Mouse (Mus musculus): Measurements from ENCODE around the gene Ascc3.

The Ascc3 gene

DNA sequence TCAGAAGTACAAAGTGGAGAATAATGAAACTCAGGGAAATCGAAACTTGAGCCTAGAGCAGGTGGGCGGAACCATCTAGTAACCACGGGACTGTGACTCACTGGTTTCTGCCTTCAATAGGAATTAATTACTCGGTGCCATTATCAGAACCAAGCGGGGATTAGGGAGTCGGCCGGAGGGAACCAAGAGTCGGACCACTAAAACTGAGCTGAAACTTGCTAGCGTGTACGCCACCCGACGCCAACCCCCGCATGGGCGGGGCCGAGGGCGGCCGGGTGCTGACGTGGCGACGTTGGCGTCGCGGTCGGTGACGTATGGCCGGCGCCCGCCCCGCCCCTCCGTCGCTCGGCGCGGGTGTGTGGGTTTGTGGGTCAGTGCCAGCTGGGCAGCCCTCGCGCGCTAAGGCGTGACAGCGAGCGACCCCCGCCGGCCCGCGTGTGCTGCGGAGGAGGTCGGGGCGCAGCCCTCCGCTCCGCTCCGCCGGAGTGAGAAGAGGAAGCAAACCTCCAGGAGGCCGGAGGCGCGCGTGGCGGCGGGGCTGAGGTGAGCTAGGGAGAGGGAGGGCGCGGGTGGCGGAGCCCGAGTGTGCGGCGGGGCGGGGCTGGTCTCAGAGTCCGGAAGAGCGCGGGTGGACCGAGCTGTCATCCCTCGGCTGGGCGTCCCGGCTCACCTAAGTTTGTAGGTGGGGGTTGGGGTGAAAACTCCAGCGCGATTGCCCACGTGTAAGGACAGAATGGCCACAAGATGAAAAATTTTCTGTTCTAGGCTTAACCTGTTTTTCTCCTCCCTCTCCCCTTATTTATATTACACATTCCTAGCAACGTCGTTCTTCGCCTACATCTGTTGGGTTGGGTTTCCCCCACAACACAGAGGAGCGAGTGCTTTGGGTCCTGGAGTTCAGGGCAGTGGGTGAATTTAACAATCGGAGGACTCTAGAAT lies at the start of gene Ascc3:
Gene Ascc3 (plus strand): TSS at position 315 of the 939 bp plus-strand sequence.
- DNase-seq (ENCODE audit: low spot score): peak; percentile 89

DNA sequence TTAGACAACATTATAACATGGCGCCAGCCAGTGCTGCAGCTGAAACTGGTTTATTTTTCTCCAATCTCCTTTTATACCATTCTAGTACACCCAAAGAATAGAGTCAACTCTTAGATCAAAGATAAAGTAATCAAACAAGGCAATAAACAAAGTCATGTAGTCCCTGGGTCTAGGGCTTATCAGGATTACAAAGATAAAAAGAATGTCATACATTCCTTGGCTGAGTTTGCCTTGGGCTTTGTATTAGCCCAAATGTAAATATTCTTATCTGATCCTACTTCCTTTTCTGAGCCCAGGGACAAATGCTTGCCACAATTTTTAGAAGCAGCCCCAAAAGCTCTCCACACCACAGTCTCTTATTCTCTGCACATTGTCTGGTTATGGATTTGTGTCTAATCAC lies 7.7 kb upstream of the Ascc3 start:
- DNase-seq (ENCODE audit: low spot score): no peak

DNA sequence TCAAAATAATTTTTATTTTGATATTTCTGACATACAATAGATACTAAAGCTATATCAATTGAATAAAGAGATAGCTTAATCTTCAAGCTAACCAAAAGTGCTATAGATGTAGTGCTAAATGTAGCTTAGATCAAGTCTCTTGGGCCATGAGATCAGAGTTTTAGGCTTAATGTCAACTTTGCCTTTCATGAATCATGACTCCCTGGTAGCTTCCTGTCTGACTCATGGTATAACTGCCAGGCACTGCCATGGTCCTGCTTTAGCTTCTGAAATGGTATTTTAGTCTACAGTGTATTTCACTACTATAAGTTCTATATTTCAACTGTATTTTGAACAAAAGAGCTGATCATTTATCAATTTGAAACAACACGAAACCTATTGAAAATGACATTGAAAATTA lies 5.9 kb upstream of the Ascc3 start:
- DNase-seq (ENCODE audit: low spot score): no peak

DNA sequence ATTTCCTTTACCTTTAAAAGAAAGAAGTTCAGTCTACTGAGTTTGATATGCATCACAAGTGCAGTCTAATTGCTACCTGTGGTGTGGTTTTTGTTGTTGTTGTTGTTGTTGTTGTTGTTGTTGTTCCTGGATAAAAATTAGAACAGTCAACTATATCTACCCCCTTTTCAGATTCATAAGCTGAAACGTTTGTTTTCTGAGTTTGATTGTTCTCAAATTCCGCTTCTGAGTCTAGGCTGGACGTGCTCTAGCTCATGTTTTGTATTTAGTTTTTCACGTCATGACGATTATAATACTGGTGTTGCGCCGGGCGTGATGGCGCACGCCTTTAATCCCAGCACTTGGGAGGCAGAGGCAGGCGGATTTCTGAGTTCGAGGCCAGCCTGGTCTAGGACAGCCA lies 902 bp downstream of the Ascc3 start:
- DNase-seq (ENCODE audit: low spot score): no peak

DNA sequence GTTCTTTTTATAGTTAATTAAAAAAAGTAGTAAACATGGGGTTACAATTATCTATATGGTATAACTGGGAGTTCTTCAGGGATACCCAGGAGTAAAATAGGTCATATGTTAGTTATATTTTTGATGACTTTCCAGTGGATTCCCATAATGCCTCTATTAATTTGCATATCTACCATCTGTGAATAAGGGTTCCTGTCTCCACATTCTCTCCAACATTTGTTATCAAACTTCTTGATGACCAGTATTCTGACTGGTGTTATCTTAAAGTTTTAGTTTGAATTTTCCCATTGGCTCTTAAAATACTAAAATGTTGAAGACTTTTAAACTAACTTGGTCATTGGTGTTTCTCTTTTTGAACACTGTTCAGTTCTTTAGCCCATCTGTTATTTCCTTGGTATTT lies 2.9 kb downstream of the Ascc3 start:
- no peak for DNase-seq (ENCODE audit: low spot score)

DNA sequence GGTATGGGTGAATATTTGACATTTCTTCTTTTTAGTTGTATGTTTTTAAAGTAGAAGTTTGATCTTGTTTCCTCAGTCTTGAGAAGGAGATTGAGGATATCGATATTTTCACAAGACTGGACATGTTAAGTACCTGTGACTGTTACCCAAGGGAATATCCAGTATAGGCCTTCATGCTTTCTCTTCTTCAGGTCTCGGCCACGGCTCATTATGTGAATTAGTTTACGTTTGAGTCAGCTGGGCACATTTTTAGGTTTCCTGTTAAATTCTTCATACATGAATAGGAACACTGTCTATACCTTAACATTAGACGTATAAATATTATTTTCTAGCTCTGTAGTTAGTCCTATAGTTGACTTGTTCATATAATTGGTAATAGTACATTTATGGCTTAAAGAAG lies 12.4 kb downstream of the Ascc3 start:
- DNase-seq (ENCODE audit: low spot score): no peak

DNA sequence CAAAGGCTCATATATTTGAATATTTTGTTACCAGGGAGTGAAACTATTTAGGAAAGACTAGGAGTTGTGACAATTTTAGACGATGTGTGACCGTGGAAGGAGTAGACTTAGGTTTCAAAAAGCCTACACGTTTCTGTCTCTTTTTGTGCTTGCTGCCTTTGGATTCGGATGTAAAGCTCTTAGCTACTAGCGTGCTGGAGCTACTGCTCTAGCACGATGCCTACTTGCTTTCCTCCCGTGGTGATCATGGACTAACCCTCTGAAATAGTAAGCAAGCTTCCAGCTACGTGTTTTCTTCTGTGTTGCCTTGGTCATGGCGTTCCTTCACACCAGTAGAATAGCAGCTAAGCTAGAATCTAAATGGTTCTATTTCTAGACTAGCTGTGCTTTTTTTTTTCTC lies 21.4 kb downstream of the Ascc3 start:
- DNase-seq (ENCODE audit: low spot score): no peak

DNA sequence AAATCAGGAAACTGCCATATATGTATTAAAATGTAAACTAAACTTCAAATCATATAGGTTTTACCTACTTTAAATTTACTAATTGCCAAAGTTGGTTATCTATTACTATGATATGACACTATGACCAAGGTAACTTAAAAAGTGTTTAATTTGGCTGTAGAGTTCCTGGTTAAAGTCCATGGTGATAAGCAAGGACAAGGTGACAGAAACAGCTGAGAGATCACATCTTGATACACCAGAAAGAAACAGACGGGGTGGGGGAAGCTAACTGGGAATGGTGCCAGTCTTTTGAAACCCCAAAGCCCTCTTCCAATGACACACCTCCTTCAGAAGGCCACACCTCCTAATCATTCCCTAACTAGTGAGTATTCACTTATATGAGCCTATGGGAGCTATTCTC lies 33.4 kb downstream of the Ascc3 start:
- no peak for DNase-seq (ENCODE audit: low spot score)

DNA sequence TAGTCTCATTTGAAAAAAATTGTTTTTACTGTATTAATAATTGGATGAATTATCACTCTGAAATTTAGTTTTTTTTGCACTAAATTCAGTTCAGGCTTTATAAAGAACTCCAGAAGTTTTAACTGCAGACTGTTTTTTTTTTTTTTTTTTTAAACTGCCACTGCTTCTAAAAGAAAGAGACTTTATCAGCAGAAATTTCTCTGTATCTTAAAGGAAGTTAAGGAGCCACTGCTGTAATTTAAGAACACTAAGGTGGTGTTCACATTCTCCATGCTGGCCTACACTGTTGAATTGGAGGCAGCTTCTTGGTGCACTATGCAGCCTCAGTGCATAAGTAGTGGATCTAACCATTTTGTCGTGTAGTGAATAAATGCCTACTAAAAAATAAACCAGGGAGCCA lies 47.1 kb downstream of the Ascc3 start:
- no peak for DNase-seq (ENCODE audit: low spot score)

DNA sequence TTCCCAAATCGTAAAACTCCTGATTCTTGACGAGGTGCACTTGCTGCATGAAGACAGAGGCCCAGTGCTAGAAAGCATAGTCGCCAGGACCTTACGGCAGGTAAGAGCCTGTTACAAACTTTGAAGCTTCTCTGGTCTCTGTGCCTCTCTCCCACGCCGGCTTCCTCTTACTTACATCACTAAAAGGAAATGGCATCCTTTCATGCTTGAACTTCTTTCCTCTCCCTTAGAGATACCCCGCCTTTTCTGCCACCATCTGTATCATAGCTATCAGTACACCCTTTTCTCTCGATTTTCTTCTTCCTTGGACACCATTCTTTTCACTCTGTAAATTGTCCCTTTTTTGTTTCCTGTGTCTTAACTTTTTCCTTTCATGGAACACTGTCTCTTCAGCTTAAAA lies 58.1 kb downstream of the Ascc3 start:
- DNase-seq (ENCODE audit: low spot score): no peak

DNA sequence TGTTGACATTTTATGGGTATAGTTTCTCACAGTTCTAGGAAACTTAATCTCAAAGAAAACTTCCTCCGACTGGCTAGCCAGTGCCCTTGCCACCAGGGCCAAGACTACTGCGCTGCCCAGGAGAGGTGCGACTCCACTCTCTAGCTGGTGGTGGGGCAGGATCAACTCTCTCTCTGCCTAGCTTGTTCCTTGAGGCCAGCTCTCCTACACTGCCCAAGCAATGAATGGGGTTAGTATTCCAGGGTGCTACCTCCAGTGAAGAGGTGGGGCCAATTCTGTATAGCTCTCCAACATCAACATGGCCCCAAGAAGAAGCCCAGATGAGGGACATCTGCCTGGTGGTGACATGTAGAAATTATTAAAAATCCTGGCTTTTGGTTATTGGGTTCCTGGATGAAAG lies 61.1 kb downstream of the Ascc3 start:
- DNase-seq (ENCODE audit: low spot score): no peak

DNA sequence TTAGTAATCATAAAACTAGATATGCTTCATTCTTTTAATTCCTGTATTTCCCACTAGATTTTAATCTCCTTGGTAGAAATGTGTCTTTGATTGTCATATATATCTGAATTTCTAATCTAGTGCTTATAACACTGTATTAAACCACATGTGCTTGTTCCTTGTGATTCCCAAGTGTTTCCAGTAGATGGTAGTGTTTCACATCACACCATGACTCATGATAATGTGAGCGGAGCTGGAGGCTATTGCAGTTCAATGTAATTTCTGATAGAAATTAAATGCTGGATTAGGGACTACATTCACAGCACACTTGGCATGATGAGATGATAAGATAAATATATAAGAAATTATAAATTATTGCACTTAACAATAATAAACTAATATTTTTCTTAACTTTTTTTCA lies 64.9 kb downstream of the Ascc3 start:
- peak; percentile 53 for DNase-seq (ENCODE audit: low spot score)

DNA sequence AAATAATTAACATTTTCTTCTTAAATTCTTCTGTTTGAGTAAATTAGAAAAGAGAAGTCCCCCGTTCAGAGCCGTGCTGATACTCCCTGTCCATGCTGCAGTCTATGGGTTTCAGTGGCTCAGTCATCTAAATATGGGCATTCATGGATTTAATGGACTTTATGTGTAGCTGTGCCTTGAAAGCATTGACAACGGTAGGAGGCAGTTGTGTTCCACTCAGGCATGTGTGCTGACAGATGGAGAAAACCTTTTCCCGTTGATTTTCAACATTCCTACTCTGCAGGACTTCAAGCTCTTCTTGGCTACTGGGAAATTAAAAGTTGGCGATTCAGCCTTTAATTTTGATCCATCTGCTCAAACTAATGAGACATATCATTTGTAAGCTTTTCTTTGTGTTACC lies 79.0 kb downstream of the Ascc3 start:
- DNase-seq (ENCODE audit: low spot score): no peak

DNA sequence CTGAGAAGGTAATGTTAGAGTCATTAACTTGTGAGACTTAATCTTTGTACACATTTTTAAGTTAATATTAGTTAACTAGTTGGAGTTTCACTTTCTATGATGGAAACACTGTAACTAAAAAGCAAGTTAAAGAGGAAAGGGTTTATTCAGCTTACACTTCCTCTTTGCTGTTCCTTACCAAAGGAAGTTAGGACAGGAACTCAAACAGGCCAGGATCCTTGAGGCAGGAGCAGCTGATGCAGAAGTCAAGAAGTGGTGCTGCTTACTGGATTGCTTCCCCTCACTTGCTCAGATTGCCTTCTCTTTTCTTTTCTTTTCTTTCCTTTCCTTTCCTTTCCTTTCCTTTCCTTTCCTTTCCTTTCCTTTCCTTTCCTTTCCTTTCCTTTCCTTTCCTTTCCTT lies 97.9 kb downstream of the Ascc3 start:
- no peak for DNase-seq (ENCODE audit: low spot score)

DNA sequence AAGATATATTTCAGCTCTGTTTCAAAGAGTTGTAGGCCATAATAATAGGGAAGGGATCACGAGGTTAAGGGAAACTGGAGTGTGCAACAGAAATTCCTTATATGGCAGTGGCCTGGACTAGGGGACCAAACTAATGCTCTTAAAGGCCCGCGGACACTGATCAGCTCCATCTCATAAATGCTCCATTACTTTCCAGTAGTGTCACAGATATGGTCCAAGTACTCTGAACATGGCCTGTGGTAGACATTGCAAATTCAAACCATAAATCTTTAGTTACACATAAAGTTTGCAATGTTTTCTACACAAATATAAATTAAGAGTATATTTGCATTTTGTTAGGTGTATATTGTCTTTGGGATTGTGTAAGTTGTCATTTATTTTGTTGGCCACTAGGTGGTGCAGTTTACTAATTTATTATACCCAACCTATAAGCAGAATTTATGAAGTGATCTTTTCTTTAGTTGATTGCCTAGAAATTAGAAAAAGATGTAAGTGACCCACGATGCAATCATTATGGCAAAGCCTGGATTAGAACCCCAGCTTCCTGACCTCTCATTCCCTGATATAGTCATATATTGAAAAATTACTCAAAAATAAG lies 106.5 kb downstream of the Ascc3 start:
- DNase-seq (ENCODE audit: low spot score): peak; percentile 41

DNA sequence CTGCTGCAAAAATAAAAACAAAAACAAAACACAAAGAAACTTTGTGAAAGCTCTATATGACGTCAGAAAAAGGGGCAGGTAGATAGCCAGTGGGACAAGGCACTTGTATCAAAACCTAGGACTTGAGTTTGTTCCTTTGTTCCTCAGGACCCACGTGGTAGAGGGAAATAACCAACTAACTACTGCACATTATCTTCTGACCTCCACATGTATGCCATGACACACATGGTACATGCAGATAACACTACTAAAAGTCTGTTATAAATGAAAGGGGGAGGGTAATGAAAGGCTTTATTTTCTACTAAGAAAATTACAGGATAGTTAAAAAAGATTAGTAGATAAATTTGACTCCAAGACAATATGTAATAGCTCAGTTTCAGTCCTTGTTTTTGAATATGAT lies 109.3 kb downstream of the Ascc3 start:
- DNase-seq (ENCODE audit: low spot score): no peak

DNA sequence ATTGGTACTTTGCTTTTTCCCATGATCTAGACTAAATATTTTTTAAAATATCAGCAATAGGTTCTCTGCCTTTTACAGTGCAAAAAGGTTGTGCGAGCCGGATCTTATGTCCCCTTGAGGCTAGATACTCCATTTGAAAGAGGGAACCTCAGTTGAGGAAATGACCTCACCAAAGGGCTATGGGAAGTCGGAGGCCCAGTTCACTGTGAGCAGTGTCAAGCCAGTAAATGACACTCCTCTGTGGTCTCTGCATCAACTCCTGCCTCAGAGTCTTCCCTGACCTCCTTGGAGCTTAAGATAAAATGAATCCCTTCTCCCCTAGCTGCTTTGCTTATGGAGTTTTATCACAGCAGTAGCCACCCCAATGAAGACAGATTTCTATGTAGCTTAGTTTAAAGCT lies 109.9 kb downstream of the Ascc3 start:
- DNase-seq (ENCODE audit: low spot score): no peak

DNA sequence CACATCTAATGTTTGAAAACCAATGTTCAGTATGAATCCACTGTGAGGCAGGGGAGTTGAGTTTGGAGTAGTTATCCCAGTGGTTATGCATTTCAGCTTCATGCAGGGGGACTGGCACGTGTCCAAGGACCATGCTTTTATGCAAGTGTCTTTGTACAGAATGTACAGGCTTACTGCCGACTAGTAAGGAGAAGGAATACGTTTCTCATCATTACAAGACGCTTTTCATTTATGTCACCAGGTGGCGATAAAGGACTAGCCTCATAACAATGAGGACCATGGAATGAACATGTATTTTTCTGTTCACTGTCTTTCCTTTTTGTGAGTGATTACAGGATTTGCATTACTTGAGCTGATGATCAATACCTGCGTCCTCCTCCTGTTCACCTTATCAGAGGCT lies 111.7 kb downstream of the Ascc3 start:
- DNase-seq (ENCODE audit: low spot score): peak; percentile 67

DNA sequence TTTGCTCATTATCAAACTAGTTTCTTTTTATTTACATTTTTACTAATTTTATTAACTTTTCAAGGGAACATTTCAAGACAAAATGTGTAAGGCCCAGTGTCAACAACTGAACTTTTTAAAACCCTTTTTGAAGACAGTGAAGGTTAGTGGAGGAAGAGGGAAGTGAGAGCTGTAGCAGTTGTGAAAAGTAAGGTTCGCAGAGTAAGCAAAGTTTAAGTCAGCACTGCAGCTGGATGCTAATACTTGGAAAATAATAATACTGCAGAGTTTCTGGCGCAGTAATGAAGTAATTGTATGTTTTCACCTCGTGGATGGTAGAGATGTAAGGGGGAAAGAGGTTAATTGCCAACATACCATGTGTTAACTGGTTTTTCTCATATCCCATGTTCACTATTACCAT lies 112.4 kb downstream of the Ascc3 start:
- no peak for DNase-seq (ENCODE audit: low spot score)

DNA sequence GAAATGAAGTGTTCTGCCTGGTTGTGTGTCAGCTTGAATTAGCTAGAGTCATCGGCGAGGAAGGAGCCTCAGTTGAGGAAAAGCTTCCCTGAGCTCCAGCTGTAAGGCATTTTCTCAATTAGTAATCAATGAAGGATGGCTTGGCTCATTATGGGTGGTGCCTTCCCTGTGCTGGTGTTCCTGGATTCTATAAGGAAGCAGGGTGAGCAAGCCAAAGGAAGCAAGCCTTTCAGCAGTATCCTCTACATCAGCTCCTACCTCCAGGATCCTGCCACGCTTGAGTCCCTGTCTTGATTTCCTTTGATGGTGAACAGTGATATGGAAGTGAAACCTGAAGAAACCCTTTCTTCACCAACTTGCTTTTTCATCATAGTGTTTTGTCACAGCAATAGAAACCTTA lies 118.8 kb downstream of the Ascc3 start:
- no peak for DNase-seq (ENCODE audit: low spot score)

DNA sequence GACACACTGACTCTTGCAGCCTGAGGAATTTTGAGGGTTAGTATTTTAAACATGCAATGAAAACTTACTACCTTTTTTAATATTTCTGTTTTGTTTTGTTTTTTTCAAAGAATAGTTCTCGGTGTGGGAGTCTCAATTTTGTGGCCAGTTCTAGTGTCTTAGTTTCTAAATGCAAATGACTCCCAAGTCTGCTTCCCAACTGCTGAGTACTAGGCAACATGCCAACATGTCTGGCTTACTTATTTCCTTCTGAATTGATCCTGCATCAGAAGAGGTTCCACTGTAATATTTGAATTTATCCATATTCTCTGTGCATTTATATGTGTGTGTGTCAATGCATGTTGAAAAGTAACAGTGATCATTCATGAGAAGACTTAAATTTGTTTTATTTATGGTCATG lies 119.3 kb downstream of the Ascc3 start:
- peak; percentile 4 for DNase-seq (ENCODE audit: low spot score)

DNA sequence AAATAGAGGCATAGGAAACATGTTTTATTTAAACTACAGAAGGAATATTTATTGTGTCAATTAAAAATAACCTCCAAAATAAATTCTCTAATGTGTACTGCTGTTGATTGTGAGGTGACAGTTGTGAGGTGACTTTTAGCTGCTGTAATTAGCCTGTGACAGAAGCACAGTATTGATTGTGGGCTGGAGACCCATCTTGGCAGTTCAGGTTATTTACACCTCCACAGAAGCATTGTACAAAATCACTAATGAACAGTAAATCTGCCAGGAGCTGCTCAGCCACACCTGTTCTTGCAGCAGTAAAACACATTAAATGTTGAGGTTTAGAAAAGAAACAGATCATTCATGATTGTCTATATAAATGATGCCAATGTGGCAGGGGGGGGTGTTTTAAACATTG lies 141.0 kb downstream of the Ascc3 start:
- DNase-seq (ENCODE audit: low spot score): no peak

DNA sequence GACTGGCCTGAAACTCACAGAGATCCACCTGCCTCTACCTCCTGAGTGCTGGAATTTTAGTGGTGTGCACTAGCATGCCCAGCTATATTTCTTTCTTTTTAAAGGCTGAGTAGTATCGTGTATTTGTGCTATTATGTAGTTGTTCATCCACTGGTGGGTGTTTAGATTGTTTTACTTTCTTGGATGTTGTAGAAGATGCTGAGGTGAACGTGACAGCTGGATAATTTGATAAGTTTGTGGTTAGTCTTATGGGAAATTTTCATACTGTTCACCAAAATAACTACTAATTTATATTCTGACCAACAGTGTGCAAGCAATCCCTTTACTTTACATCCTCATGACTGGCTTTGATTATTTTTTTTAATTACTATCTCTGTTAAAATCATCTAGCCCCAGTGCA lies 169.6 kb downstream of the Ascc3 start:
- DNase-seq (ENCODE audit: low spot score): no peak

DNA sequence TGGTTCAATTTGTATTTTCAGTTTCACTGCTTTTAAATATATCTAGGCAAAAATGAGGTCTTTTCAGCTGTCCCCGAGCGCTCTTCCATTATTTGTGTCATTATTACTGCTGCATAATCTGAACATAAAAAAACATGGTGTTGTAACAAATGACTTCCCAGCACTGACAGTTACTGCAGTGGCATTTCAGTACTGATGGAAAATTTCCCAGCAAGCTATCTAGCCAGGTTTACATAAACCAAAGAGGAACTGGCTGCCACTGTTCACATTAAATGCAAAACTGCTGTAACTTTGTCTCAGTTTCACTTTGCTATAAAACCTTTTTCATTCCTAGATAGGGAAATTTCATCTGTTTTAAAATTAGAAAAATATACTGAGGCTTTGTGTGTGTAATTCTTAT lies 170.5 kb downstream of the Ascc3 start:
- DNase-seq (ENCODE audit: low spot score): peak; percentile 56

Data from adipocyte (in vitro differentiated cells).